Mouse (Mus musculus): ENCODE data around the gene Bcl2. TPM values are rescaled to one million over a fixed set of nuclear protein-coding genes. Genes with fewer than 3 reads are reported as not detected.

Gene Bcl2
- polyA plus RNA-seq, 1 experiment from 2014 or later: 11.0 TPM

DNA sequence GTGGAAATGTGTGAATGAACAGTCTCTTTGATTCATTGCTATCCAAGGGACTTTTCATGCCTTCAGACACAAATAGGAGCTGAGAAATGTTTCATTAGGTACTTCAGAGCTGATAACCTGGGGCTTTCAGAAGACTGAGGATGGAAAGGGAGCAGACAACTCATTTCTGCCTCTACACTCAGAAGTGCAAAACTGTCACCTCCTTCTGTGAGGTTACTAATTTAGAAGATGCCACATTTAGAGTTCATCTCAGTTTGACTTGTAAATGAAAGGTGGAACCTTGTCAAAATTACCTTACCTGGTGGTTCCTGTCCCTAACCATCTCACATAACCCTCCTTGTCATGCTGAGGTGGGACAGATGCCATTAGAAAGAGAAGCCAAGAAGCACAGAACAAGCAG, 128.7 kb downstream of the Bcl2 start:
- Histone ChIP-seq H3K36me3 (replicated peaks) (no peaks in the 10 kb centered on the region), H3K27ac (no peak overlapping the region), H3K4me2 (no peak overlapping the region), H3K27me3 (no peaks in the 10 kb centered on the region), H3K4me1 (peaks cover 16% of the 10 kb centered on the region), H3K9me3 (no peaks in the 10 kb centered on the region), H3K9ac (no peak overlapping the region), H3K4me3 (replicated peaks) (no peak overlapping the region)
- no peak for ATAC-seq (ENCODE audit: low FRiP score)

DNA sequence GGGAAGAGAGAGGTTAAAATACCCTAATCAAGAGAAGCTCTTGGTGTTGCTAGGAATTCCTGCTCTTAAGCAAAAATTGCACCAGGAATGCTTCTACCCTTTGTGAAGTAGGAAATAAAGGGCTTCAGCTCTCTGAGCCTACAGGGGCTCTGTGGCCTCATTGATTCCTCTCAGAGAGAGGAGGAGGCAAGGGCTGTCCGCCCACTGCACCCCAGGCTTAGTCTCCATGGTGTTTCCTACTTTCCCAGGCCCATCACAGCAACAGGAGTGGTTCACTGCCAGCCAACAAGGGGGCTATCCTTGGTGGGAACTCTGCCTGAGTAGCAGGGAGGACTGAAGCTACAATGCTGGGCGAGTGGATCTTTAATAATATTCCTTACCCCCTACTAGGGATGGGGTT, 129.2 kb downstream of the Bcl2 start:
- no peak for ATAC-seq (ENCODE audit: low FRiP score)
- Histone ChIP-seq H3K36me3 (replicated peaks) (no peaks in the 10 kb centered on the region), H3K27me3 (no peaks in the 10 kb centered on the region), H3K9me3 (no peaks in the 10 kb centered on the region), H3K4me3 (replicated peaks) (no peak overlapping the region), H3K9ac (no peak overlapping the region), H3K4me2 (no peak overlapping the region), H3K4me1 (peaks cover 16% of the 10 kb centered on the region), H3K27ac (no peak overlapping the region)
- WGBS: 62% methylated on average over 2 of the region's 2 CpGs

DNA sequence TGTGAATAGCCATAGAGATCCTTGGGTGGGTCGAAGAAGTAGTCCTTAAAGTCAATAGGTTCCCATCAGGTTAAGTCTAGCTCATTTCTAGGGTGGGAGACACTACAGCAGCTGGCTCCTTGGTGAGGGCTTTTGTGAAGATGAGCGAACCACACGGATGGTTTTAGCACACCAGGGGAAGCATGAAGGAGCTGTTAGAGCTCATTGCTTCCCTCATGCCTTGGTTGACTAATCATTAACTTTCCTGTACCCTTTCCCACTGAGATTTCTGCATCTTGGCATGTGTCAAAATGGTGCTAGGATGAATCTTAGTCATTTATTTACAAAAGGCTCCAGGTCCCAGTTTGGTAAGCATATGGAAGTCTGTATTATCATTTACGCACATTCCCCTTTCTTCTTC, 129.8 kb downstream of the Bcl2 start:
- Histone ChIP-seq H3K36me3 (replicated peaks) (no peaks in the 10 kb centered on the region), H3K9ac (no peak overlapping the region), H3K9me3 (no peaks in the 10 kb centered on the region), H3K4me2 (no peak overlapping the region), H3K27me3 (no peaks in the 10 kb centered on the region), H3K4me1 (peaks cover 16% of the 10 kb centered on the region), H3K4me3 (replicated peaks) (no peak overlapping the region), H3K27ac (no peak overlapping the region)
- WGBS: 88% methylated on average over 4 of the region's 4 CpGs
- no peak for ATAC-seq (ENCODE audit: low FRiP score)

DNA sequence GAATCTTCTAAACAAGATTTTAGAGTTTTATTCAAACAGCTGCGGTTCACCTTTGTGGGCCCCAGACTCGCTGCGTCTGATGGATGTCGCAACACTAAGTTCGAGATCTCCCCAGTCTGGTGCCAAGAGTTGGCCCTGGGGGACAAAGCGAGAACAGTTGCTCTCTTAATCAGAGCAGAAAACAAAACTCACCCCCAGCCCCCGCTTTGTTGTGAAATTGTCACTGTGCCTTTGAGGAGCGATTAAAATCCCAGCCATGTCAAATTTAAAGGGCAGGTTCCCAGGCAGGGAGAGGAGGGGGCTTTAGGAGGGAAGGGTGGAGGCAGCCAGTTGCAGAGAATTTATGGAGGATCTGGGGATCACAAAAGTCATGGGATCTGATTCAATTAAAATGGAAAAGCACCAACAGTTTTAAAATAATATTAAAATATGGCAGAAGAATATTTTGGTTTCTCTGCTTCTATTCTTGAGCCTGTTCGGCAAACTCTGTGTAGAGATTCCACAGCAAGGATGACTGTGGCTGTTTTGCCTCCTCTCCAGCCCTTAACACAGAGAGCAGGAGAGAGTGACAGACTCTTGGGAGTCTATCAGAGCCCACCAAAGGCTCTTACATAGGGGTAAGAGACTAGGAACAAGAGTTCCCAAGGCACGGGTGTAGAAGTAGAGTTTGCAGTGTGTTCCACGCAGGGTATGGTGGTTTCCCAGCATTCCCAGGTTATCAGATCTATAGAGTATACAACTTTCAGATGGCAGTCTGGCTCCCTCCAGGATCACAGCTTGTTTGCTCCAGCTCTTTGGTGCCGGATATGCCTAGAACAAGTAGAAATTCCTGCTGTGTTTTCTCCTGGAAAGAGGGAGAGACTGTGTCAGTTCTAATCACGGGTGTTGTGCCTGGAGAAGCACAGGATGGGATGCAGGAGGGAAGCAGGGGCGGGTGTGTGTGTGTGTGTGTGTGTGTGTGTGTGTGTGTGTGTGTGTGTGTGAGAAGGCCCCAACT, 130.5 kb downstream of the Bcl2 start:
- Histone ChIP-seq H3K36me3 (replicated peaks) (no peaks in the 10 kb centered on the region), H3K27ac (no peak overlapping the region), H3K4me2 (no peak overlapping the region), H3K4me1 (peaks cover 16% of the 10 kb centered on the region), H3K9me3 (no peaks in the 10 kb centered on the region), H3K9ac (no peak overlapping the region), H3K4me3 (replicated peaks) (no peak overlapping the region), H3K27me3 (no peaks in the 10 kb centered on the region)
- ATAC-seq (ENCODE audit: low FRiP score): no peak
- WGBS: 51% methylated on average over 14 of the region's 14 CpGs

DNA sequence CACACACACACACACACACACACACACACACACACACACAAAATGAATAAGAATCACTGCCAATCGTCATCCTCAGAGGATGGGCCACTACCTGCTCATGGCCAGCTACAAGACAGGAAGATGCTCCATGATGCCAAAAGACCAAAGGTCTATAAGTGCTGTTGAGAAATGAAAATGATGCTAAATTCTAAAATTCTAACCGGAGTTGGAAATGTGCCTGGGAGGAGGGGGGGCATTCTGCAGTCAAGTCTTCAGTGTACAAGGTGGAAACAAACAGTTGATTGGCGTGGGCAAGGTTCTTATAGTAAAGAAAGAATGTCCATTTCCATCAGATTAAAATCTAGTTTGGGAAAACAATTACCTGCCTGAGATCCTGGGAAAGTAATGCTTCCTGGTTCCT, 131.3 kb downstream of the Bcl2 start:
- Histone ChIP-seq H3K4me1 (peaks cover 16% of the 10 kb centered on the region), H3K27ac (no peak overlapping the region)
- WGBS: 80% methylated on average over 3 of the region's 3 CpGs

DNA sequence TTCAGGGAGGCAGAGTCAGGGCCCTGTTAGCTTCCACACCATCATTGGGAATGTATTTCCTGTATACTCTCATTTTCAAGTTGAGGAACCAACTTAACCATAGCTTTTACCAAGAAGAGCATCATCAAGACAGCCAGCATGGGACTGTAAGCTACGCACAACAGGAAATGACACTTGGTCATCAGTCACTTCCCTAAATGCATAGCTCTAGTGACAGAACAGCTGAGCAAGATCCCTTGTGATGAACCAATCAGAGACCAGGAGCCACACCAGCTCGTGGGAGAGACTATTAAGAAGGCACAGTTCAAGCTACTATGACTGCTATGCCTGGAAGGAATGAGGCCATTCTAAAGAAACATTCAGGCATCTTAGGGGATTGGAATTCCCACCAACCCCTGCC, 132.3 kb downstream of the Bcl2 start:
- Histone ChIP-seq H3K4me3 (replicated peaks) (no peak overlapping the region), H3K27me3 (no peaks in the 10 kb centered on the region), H3K36me3 (replicated peaks) (no peaks in the 10 kb centered on the region), H3K4me2 (no peak overlapping the region), H3K27ac (no peak overlapping the region), H3K4me1 (peaks cover 16% of the 10 kb centered on the region), H3K9me3 (no peaks in the 10 kb centered on the region), H3K9ac (no peak overlapping the region)
- ATAC-seq (ENCODE audit: low FRiP score): no peak; the same call in 1 of the 2 replicates
- WGBS: 71% methylated on average over 2 of the region's 2 CpGs

More for the DNA sequence above, 131.3 kb downstream of the Bcl2 start:
- no peak overlapping the region for H3K4me3 ChIP-seq (replicated peaks)
- H3K36me3 ChIP-seq (replicated peaks): no peaks in the 10 kb centered on the region
- H3K4me2 ChIP-seq: no peak overlapping the region
- no peak for ATAC-seq (ENCODE audit: low FRiP score)
- no peaks in the 10 kb centered on the region for H3K9me3 ChIP-seq
- no peaks in the 10 kb centered on the region for H3K27me3 ChIP-seq
- H3K9ac ChIP-seq: no peak overlapping the region

DNA sequence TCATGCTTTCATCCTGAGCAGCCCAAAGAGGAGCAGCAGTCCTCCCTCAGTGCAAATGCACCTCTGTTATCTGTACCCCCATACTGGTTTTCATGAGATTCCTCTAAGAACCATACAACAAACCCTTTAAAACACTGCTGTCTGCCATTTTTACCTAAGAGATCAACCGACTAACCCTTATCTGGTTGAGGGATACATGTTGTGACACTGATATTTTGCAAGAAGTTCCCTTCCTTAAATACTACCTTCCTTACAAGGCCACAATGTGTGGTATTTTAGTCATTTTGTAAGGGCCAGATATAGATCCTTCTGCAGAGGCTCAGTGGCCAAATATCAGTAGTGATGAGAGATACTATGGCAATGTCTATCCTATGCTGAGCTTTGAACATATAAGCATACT, 134.3 kb downstream of the Bcl2 start:
- Histone ChIP-seq H3K27me3 (no peaks in the 10 kb centered on the region), H3K4me3 (replicated peaks) (no peak overlapping the region), H3K9ac (no peak overlapping the region), H3K27ac (no peak overlapping the region), H3K9me3 (no peaks in the 10 kb centered on the region), H3K4me2 (no peak overlapping the region), H3K4me1 (peaks cover 14% of the 10 kb centered on the region), H3K36me3 (replicated peaks) (no peaks in the 10 kb centered on the region)
- 90% methylated on average over 1 of the region's 1 CpGs for WGBS
- no peak for ATAC-seq (ENCODE audit: low FRiP score)

DNA sequence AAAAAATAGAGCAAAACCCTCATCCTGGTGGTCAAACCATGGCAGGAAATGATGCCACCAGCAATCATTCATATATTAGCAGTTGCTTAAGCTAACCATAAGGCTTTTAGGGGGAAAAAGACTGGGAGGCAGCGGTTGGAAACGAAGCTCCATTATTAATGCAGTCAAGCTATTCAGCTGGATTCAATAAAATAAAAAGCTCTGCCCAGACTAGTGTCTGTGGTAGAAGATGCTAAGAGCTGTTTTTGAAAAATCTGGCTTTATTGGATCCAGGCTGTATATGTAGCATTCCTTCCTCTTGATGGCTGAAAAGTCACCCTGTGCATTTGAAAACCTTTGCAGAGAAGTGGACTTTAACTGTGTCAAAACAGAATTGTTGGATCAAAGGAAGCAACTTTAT, 141.6 kb downstream of the Bcl2 start:
- ATAC-seq (ENCODE audit: low FRiP score): no peak
- WGBS: 85% methylated on average over 2 of the region's 2 CpGs
- Histone ChIP-seq H3K27me3 (no peaks in the 10 kb centered on the region), H3K4me1 (0 out of 2 replicates have a peak, but pooled peaks cover 1% of the 10 kb centered on the region), H3K4me2 (no peak overlapping the region), H3K27ac (no peak overlapping the region), H3K4me3 (replicated peaks) (no peak overlapping the region), H3K9me3 (no peaks in the 10 kb centered on the region), H3K36me3 (replicated peaks) (no peaks in the 10 kb centered on the region), H3K9ac (no peak overlapping the region)

DNA sequence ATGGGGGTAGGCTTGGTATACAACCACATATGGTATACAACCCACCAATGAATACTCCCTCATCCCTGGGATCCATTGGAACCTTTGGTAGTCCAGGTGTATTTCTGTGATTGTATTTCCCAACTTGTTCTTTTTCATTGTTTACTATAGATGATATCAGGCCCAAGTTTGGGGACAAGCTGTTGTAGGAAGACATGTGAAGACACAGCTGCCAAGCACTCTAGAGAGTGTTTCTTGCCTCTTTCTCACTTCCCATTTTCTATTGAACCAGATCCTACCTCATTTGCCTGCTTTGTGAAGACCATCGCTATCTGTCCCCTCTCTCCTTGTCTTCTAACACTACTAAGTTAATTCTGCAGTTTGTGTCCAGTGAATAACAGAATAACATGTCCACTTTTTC, 143.2 kb downstream of the Bcl2 start:
- Histone ChIP-seq H3K4me2 (no peak overlapping the region), H3K9ac (no peak overlapping the region), H3K4me1 (0 out of 2 replicates have a peak, but pooled peaks cover 2% of the 10 kb centered on the region), H3K9me3 (no peaks in the 10 kb centered on the region), H3K36me3 (replicated peaks) (no peaks in the 10 kb centered on the region), H3K27ac (no peak overlapping the region), H3K4me3 (replicated peaks) (no peak overlapping the region), H3K27me3 (no peaks in the 10 kb centered on the region)
- 97% methylated on average over 1 of the region's 1 CpGs for WGBS
- no peak for ATAC-seq (ENCODE audit: low FRiP score)

DNA sequence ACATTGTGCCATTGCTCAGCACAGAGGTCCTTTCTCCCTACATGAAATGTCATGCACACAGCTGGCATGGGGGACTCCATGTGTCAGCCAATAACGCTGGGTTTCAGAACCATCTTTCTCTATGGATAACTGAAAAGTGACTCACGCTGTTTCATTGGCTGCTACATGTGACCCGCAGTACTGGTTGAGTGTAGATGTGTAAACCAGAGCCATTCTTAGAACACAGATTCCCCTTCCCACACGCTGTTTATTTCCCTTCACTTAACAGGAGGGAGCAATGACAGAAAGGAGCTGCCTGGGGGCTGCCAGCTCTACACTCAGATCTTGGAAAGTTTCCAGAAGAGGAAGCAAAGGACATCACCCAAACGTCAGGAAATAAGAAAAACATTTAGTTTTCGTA, 143.7 kb downstream of the Bcl2 start:
- WGBS: 84% methylated on average over 6 of the region's 6 CpGs
- Histone ChIP-seq H3K27ac (no peak overlapping the region), H3K4me3 (replicated peaks) (no peak overlapping the region), H3K4me1 (0 out of 2 replicates have a peak, but pooled peaks cover 2% of the 10 kb centered on the region), H3K27me3 (no peaks in the 10 kb centered on the region), H3K9me3 (no peaks in the 10 kb centered on the region), H3K36me3 (replicated peaks) (no peaks in the 10 kb centered on the region), H3K4me2 (no peak overlapping the region), H3K9ac (no peak overlapping the region)
- no peak for ATAC-seq (ENCODE audit: low FRiP score)

DNA sequence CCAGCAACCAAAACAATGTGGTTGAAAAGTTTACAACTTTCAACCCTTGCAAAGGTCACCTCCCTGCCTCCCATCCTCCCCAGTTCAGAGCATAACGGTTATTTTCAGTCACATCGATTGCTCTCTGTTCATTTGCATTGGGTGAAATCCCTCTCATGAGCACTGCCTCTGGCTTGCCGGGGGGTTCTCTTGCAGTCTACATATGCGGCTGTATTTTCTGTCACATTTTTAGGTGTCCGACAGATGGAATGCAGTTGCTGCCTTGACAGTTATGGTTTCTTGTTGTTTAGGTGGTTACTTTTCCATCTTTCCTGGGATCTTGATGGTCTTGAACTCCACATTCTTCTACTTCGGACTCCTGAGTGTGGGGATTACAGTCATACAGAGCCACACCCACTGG, 144.4 kb downstream of the Bcl2 start:
- Histone ChIP-seq H3K9me3 (no peaks in the 10 kb centered on the region), H3K4me2 (no peak overlapping the region), H3K27me3 (no peaks in the 10 kb centered on the region), H3K9ac (no peak overlapping the region), H3K4me3 (replicated peaks) (no peak overlapping the region), H3K36me3 (replicated peaks) (no peaks in the 10 kb centered on the region), H3K27ac (no peak overlapping the region), H3K4me1 (0 out of 2 replicates have a peak, but pooled peaks cover 2% of the 10 kb centered on the region)
- ATAC-seq (ENCODE audit: low FRiP score): no peak
- WGBS: 92% methylated on average over 6 of the region's 6 CpGs

DNA sequence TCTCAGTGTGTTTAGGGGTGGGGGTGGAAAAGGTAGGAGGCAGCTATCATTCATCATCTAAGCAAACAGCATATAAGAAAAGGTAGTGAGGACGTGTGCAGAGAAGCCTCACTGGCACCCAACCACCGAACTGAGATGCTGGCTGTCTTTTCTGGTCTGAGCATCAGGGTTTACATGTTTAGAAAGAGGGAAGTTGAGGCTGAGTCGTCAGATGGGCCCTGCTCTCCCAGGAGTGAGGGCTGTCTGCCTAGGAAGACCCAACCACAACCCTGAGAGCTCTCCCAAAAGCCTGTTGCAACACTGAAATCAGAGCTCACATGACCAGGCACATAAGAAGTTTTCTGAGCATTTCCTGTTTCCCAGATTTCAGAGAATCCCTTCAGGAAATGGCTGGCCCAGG, 145.2 kb downstream of the Bcl2 start:
- Histone ChIP-seq H3K4me3 (replicated peaks) (no peak overlapping the region), H3K36me3 (replicated peaks) (no peaks in the 10 kb centered on the region), H3K4me2 (no peak overlapping the region), H3K27ac (no peak overlapping the region), H3K4me1 (0 out of 2 replicates have a peak, but pooled peaks cover 2% of the 10 kb centered on the region), H3K27me3 (no peaks in the 10 kb centered on the region), H3K9me3 (no peaks in the 10 kb centered on the region), H3K9ac (no peak overlapping the region)
- ATAC-seq (ENCODE audit: low FRiP score): no peak
- WGBS: 78% methylated on average over 3 of the region's 3 CpGs

DNA sequence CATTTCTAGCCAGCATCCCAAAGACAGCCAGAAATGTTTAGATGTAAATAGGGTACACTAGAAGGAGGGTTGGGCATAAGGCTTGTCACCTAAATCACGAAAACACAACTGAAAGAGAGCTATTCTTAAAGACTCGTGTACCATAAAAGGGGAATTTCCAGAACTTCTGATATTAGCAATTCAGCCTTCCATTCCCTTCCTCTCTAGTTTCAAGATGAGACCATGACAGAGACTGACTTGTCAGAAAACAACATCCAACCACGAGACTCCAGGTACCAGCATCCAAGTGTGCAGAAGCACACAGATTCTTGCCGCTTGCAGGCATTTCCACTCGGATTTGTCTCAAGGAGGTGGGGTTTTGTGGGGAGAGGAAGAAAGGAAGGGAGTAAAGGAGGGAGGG, 146.6 kb downstream of the Bcl2 start:
- Histone ChIP-seq H3K9me3 (no peaks in the 10 kb centered on the region), H3K27ac (no peak overlapping the region), H3K4me3 (replicated peaks) (no peak overlapping the region), H3K36me3 (replicated peaks) (no peaks in the 10 kb centered on the region), H3K27me3 (no peaks in the 10 kb centered on the region), H3K4me1 (0 out of 2 replicates have a peak, but pooled peaks cover 2% of the 10 kb centered on the region), H3K4me2 (no peak overlapping the region), H3K9ac (no peak overlapping the region)
- 68% methylated on average over 5 of the region's 5 CpGs for WGBS
- ATAC-seq (ENCODE audit: low FRiP score): no peak
